Mouse (Mus musculus) heart, embryonic 14.5 days (tissue): ENCODE measurements around the gene Cldn7. TPM values are rescaled to one million over a fixed set of nuclear protein-coding genes. Genes with fewer than 3 reads are reported as not detected.

Experiments used
- ATAC-seq: fragments of 200-750 bp; cut with Nextera tagmentation; 2 replicates; pipeline ENCODE4 v1.8.0; 2017; ENCODE audit warnings: low read depth, moderate TSS enrichment; ENCODE audit not compliant: insufficient number of reproducible peaks, insufficient read depth, low FRiP score
- H3K27ac ChIP-seq, 2 experiments: fragments of 200-500 bp in 1 of 2; fragments of 300-500 bp in 1 of 2; sonication (generic) in 1 of 2; replicated peaks in 1 of 2; 2 replicates each; pipeline ENCODE4 v1.5.1; 2012 to 2014; ENCODE audit warnings: low read depth in 2 of 2, low read length in 2 of 2, control low read depth in 1 of 2, mild to moderate bottlenecking in 1 of 2, mixed read lengths in 1 of 2; ENCODE audit not compliant: control insufficient read depth in 1 of 2, insufficient read depth in 1 of 2
- H3K27me3 ChIP-seq: fragments of 300-500 bp; sonication (generic); 2 replicates; pipeline ENCODE4 v1.6.1; 2014; ENCODE audit warnings: mild to moderate bottlenecking, low read length, control low read depth; ENCODE audit not compliant: control insufficient read depth, insufficient read depth
- H3K36me3 ChIP-seq: fragments of 300-500 bp; sonication (generic); 2 replicates; pipeline ENCODE4 v1.6.1; 2014; ENCODE audit warnings: mild to moderate bottlenecking, control low read depth, low read length, mixed read lengths; ENCODE audit not compliant: control insufficient read depth, insufficient read depth
- H3K4me1 ChIP-seq, 2 experiments: fragments of 200-500 bp in 1 of 2; fragments of 300-500 bp in 1 of 2; sonication (generic) in 1 of 2; 2 replicates each; pipeline ENCODE4 v1.6.1; 2012 to 2014; ENCODE audit warnings: low read length in 2 of 2, control low read depth in 1 of 2, mixed read lengths in 1 of 2; ENCODE audit not compliant: control insufficient read depth in 2 of 2, insufficient read depth in 2 of 2
- H3K4me2 ChIP-seq: fragments of 300-500 bp; sonication (generic); 2 replicates; pipeline ENCODE4 v1.6.1; 2014; ENCODE audit warnings: mild to moderate bottlenecking, low read length
- H3K4me3 ChIP-seq, 2 experiments: fragments of 200-500 bp in 1 of 2; fragments of 300-500 bp in 1 of 2; sonication (generic) in 1 of 2; 2 replicates each; pipeline ENCODE4 v1.5.1; 2012 to 2014; ENCODE audit warnings: low read length in 2 of 2, mild to moderate bottlenecking in 2 of 2, control low read depth in 1 of 2, low read depth in 1 of 2, moderate library complexity in 1 of 2; ENCODE audit not compliant: control insufficient read depth in 1 of 2, insufficient read depth in 1 of 2
- H3K9ac ChIP-seq: fragments of 300-500 bp; sonication (generic); 2 replicates; pipeline ENCODE4 v1.6.1; 2014; ENCODE audit warnings: mild to moderate bottlenecking, low read length
- H3K9me3 ChIP-seq: fragments of 300-500 bp; sonication (generic); 2 replicates; pipeline ENCODE4 v1.6.1; 2016; ENCODE audit warnings: low read length, control low read depth; ENCODE audit not compliant: control insufficient read depth
- WGBS: fragments of 180-500 bp; shearing (Covaris S2); extraction: QIAGEN DNeasy Blood & Tissue Kit; methylation state at CpG from one replicate; pipeline ENCODE4 v1.1.7; 2014; 5-methylcytosine and 5-hydroxymethylcytosine counted together
- polyA plus RNA-seq: library from polyadenylated mRNA; unstranded; fragments of >200 nt; fragmentation: Nextera tagmentation; extraction: Ambion mirVana; gene quantifications from 2 replicates; pipeline ENCODE4 v1.2.1, GENCODE M21; 2014

The Cldn7 gene
- polyA plus RNA-seq, 1 experiment from 2014 or later = 2.4 TPM

DNA sequence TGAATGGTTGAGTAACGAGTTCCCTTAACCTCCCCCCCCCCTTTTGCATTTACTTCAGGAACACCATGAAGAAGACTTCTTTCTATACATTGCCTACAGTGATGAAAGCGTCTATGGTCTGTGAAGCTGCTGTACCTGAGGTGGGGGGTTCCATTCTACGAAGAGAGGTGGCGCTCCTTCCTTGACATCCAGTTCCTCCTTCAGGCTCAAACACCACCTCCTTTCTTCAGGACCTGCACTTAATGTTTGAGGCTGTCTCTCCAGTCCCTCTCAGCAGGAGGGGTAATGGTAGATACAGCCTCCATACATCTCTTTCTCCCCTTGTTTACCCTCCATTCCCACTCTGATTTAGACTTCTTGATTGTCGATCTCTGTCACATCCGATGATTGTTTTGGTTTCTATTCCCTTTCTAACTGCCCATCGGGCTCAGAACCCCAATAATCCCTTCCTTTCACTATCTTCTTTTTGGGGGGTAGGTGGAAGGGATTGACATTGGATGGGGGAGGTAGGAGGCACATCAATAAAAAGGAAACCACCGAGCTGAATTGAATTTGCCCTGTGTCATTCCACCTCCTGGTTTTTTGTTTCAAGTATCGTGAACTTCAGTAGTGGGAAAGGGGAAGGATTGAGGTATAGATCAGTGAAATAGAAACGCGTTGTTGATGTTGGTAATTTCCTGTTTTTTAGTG is 30.0 kb downstream of the Cldn7 start:
- no peaks in the 10 kb centered on the region for H3K27me3 ChIP-seq
- 85% methylated on average over 11 of the region's 11 CpGs for WGBS
- ATAC-seq = no peak
- H3K4me2 ChIP-seq = peak overlapping the region; percentile 36; the same call in 1 of the 2 replicates
- H3K9ac ChIP-seq = no peak overlapping the region; the same call in 1 of the 2 replicates
- no peak overlapping the region for H3K4me3 ChIP-seq
- peaks cover 51% of the 10 kb centered on the region for H3K36me3 ChIP-seq
- no peak overlapping the region for H3K27ac ChIP-seq
- no peaks in the 10 kb centered on the region for H3K9me3 ChIP-seq
- peaks cover 4 to 20% of the 10 kb centered on the region in 2 experiments for H3K4me1 ChIP-seq

DNA sequence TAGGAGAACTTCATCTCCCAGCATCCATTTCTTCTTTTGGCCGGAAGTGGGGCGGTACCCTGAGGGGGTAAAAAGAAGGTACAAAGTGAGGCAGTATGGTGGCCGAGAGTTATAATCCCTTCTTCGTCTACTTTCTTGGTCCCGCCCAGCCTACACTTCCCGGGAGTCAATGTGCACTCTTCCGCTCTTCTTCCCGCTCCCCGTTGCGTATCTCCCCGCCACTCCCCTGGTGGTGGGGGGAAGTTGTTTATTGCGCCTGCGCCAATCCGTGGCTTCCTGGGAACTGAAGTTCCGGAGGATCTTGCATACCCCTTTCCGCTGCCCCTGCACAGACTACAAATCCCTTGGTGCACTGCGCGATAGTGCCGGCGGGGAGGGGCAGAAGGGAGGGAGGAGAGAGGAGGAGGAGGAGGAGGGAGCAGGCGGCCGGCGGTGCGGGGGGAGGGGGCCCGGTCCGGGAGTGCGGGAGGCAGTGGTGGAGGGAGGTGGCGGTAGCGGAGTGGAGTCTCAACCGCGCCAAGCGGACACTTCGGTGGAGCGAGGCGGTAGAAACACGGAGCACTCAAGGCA is 30.9 kb downstream of the Cldn7 start, which contains the start of gene Phf23:
Phf23 (plus strand) TSS at position 387 of the 570 bp plus-strand sequence.
- Histone ChIP-seq H3K4me1 (peaks cover 8 to 22% of the 10 kb centered on the region in 2 experiments), H3K27me3 (no peaks in the 10 kb centered on the region), H3K27ac (peak within 1 kb of the TSS; percentile 90 to 99), H3K4me2 (peak within 1 kb of the TSS; percentile 64), H3K36me3 (peaks cover 48% of the 10 kb centered on the region), H3K4me3 (peak within 1 kb of the TSS; percentile 86 to 90), H3K9ac (peak within 1 kb of the TSS; percentile 97), H3K9me3 (no peaks in the 10 kb centered on the region)
- peak; percentile 77 for ATAC-seq
- WGBS = under 1% methylated on average over 36 of the region's 36 CpGs

DNA sequence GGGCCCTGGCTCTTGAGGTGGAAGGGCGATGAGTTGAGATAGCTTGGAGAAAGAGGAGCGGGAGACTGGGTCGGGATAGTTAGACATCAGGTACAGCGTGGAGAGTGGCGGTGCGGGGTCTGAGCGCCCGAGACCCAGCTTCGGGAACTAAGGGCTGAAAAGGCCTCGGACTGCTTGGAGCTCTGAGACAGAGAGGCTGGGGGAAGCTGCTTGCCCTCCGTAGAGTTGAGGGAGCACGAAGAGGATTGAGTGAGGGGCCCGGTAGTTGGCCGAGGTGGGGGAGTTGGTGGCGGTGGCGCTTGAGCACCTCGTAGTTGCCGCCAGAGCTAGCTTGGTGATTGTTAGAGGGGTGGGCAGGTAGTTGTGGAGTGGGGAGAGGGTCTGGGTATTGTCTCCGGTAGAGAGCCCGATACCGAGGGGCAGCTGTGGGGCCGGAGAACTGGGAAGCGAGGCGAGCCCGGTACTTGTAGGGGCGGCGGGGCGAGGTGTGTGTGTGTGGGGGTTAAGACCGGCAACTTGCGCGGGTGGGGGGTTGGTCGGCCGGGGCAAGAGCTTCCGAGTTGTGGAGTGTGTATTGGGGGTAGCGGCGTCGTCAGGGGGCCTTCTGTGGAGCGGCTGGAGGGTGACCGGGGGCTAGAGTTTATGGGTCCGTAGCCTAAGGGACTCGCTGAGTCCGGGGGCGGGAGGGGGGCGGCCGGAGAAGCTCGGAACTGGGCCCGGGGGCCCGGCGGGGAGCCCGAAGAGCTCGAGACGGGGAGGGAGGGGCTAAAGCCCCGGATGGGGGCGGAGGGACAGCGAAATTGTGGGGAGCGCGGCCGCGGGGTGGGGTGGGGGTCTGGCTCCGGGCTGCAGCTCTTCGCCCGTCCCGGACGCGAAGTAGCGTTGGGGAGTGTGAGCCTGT is 31.8 kb downstream of the Cldn7 start:
- peak overlapping the region; percentile 86 to 90 for H3K4me3 ChIP-seq
- H3K9me3 ChIP-seq = no peaks in the 10 kb centered on the region
- peak overlapping the region; percentile 97 for H3K9ac ChIP-seq
- WGBS = under 1% methylated on average over 55 of the region's 66 CpGs
- H3K36me3 ChIP-seq = peaks cover 48% of the 10 kb centered on the region
- no peaks in the 10 kb centered on the region for H3K27me3 ChIP-seq
- peaks cover 8 to 27% of the 10 kb centered on the region in 2 experiments for H3K4me1 ChIP-seq
- peak overlapping the region; percentile 64 for H3K4me2 ChIP-seq
- ATAC-seq = peak; percentile 1; the same call in 1 of the 2 replicates
- H3K27ac ChIP-seq = peak overlapping the region; percentile 90 to 99

DNA sequence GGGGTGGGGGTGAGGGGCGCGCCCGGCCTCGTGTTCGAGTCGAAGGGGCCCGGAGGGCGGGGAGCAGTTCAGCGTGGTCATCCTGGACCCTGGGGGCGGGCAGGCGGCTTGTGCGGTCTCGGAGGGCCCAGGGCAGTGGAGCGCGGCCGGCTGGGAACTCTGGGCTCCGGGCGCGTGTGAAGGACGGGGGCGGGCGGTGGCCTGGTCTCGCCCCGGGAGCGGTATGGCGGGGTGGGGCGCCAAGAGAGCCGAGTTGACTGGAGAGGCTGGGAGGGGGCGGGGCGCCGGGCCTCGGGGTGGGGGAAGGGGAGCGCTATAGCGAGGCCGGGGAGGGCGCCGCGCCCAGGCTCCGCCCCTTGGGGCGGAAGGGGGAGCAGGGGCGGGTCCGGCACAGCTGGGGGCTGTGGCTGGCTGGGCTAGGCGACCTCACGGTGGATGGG is 32.5 kb downstream of the Cldn7 start:
- no peaks in the 10 kb centered on the region for H3K9me3 ChIP-seq
- peak overlapping the region; percentile 86 to 90 for H3K4me3 ChIP-seq
- H3K36me3 ChIP-seq = peaks cover 48% of the 10 kb centered on the region
- peak; percentile 51 for ATAC-seq
- H3K9ac ChIP-seq = peak overlapping the region; percentile 97
- H3K27me3 ChIP-seq = no peaks in the 10 kb centered on the region
- H3K27ac ChIP-seq = peak overlapping the region; percentile 85 to 99
- H3K4me2 ChIP-seq = peak overlapping the region; percentile 64
- under 1% methylated on average over 39 of the region's 44 CpGs for WGBS
- H3K4me1 ChIP-seq = peaks cover 11 to 32% of the 10 kb centered on the region in 2 experiments

DNA sequence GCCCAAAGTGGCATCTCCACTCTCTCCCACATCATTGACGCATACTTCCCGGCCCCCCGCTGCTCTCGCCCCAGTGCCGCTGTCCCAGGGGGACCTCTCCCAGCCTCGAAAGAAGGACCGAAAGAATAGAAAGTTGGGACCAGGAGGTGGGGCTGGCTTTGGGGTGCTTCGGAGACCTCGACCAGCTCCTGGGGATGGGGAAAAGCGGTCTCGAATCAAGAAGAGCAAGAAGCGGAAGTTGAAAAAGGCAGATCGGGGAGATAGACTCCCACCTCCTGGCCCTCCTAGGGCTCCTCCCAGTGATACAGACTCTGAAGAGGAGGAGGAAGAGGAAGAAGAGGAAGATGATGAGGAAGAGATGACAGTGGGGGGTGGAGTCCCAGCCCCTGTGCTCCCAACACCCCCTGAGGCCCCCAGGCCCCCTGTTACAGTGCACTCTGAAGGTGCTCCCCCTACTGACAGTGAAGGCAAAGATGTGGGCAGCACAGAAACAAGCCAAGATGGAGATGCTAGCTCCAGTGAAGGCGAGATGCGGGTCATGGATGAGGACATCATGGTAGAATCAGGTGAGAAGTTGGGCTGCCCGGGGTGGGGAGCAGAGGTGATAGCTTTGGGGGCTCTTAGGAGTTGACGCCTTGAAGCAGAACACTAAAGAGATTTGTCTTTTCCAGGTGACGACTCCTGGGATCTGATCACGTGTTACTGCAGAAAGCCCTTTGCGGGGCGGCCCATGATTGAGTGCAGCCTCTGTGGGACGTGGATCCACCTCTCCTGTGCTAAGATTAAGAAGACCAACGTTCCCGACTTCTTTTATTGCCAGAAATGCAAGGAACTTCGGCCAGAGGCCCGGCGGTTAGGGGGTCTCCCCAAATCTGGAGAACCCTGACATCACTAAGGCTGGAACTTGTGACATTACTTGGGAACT is 34.2 kb downstream of the Cldn7 start:
- Histone ChIP-seq H3K4me2 (no peak overlapping the region), H3K9me3 (no peaks in the 10 kb centered on the region), H3K27me3 (no peaks in the 10 kb centered on the region), H3K4me3 (peak overlapping the region in 1 of 2 experiments; percentile 6; a peak in 1 of 4 replicates), H3K36me3 (peaks cover 36% of the 10 kb centered on the region), H3K4me1 (peaks cover 11 to 27% of the 10 kb centered on the region in 2 experiments), H3K27ac (no peak overlapping the region), H3K9ac (no peak overlapping the region)
- ATAC-seq = no peak
- 90% methylated on average over 27 of the region's 27 CpGs for WGBS

DNA sequence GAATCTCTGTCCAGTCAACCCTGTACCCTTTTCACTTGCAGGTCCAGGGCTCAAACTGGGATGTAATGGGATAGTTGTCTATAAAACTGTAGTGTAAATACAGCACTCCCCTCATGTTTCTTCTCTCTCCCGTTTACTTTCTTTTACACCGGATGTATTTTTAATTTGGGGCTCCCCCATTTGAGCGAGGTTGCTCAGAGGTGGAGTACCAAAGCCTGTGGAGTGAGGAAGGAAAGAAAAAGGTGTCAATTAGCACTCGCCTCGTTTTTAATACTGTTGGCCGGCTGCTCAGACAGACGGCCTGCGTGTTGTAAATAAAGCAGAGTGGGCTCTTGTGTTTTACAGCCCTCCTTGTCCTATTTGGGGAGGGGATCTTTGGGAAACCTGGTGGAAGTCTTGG is 35.1 kb downstream of the Cldn7 start:
- Histone ChIP-seq H3K27me3 (no peaks in the 10 kb centered on the region), H3K4me1 (peaks cover 11 to 27% of the 10 kb centered on the region in 2 experiments), H3K4me2 (0 out of 2 replicates have a peak overlapping the region, but pooled peaks have one; percentile 29), H3K9me3 (no peaks in the 10 kb centered on the region), H3K36me3 (peaks cover 33% of the 10 kb centered on the region), H3K27ac (peak overlapping the region; percentile 49 to 94; a peak in 3 of 4 replicates), H3K4me3 (no peak overlapping the region), H3K9ac (no peak overlapping the region)
- 85% methylated on average over 8 of the region's 8 CpGs for WGBS
- no peak for ATAC-seq
